Mouse (Mus musculus) heart, postnatal 25 days (tissue): ENCODE results near the gene Ttc21a. TPM values are rescaled to one million over a fixed set of nuclear protein-coding genes. Genes with fewer than 3 reads are reported as not detected.

Experiments
- DNase-seq: peaks from one replicate; pipeline ENCODE4 v3.0.0; 2022; ENCODE audit warnings: low spot score
- intact Hi-C: fragments of 180-260 bp; cut with DNase I; formaldehyde crosslinking; loops from one replicate; pipeline ENCODE4 v1.15.1; 2025
- total RNA-seq, 2 experiments: library from RNA; stranded (reverse); gene quantifications; 2 replicates each; pipeline ENCODE4 v1.2.3; 2021

Gene Ttc21a
- total RNA-seq, 2 experiments from 2014 or later, result not detected

DNA sequence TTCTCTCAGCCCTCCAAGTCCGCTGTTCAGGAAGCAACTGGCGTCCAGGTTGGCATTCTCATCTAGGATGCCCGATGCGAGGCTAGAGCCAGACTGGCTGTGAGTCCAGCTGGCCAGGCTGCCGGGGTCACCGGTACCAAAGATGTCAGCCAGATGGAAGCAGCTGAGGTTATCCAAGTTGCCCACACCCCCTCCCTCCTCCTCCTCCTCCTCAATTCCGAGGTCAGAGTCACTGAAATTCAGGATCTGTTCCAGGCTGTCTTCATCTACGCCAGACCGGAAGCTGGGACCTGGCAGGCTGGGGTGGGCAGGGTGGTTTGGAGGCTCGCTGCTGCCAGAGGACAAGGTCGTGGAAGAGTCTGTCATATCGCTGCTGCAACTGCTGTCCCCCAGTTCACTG is 35.2 kb downstream of the Ttc21a start:
- DNase-seq, result no peak
- intact Hi-C loops, result no loop called here

DNA sequence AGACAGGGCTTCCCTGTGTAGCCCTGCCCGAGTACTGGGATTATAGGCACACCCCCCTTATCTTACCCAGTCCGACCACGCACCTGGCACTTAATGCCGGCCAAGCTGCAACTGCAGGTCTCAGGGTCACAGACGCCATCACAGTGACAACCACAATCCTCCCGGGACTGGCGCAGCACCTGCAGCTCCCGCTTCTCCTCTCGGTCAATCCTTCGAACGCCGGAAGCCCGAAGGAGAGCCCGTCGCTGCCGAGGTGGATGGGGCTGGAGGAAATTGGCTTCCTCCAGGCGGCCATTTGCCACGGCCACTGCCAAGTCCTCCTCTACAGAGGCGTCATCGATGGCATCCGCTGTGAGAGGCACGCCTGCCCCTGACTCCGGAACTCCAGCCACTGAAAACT is 35.9 kb downstream of the Ttc21a start:
- intact Hi-C loops, result no loop called here
- DNase-seq, result no peak

DNA sequence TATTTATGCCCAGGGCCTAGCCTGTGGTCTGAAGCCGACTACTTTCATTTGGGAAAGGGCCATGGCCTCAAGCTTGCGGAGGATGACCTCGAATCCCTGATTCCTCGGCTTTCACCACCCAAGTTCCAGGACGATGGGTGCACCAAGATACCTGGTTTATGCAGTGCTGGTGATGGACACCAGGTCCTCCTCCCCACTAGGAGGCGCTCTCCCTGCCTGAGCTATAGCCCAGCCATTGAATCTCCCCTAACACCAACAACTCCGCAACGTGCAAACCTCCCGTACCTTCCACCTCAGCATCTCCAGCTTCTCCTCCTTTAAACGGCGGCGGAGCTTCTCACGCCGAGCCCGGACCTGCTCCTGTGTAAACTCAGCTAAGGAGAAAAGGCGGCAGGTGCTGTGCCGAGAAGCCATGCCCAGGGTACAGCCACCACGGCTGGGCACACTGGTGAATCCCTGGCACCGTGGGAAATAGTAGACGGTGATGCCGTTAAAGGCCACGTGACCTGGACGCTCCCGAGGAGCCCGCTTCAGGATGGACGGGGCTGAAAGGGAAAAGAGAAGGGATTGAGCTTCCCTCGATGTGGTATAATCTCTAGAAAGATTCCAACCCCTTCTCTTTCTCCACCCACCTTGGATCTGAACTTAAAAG is 36.6 kb downstream of the Ttc21a start:
- no peak for DNase-seq
- intact Hi-C loops, result no loop called here

DNA sequence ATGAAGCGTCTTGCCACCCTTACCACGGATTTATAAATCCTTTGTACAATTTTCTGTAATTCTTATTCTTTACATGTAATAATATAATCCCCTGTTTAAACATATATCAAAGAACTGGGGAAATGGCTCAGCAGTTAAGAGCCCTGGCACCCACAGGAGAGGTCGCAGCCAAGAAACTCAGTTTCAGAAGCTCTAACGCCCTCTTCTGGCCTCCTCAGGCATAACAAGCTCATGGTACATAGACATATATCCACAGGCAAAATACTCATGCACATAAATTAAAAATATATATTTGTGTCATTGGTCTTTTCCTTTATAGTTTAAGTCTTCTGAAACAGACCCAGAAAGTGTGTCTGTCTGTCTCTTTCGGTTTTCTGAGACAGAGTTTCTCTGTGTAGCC is 37.2 kb downstream of the Ttc21a start:
- intact Hi-C loops, result no loop called here
- DNase-seq, result no peak

DNA sequence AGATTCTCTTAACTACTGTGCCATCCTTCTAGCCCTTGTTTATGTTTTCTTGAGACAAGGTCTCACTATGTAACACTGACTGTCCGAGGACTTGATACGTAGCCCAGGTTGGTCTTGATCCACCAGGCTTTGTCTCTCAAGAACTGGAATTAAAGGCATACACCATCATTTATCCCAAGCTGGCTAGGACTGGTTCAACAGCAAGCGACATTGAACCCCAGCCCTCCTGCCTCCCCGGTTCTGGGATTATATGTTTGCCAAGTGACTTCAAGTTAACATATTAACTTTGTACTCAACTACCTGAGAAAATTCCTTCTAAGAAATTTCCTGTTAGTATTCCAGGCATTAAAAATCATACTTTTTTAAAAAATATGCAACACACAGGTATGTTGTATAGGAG is 37.9 kb downstream of the Ttc21a start:
- intact Hi-C loops, result no loop called here
- no peak for DNase-seq

DNA sequence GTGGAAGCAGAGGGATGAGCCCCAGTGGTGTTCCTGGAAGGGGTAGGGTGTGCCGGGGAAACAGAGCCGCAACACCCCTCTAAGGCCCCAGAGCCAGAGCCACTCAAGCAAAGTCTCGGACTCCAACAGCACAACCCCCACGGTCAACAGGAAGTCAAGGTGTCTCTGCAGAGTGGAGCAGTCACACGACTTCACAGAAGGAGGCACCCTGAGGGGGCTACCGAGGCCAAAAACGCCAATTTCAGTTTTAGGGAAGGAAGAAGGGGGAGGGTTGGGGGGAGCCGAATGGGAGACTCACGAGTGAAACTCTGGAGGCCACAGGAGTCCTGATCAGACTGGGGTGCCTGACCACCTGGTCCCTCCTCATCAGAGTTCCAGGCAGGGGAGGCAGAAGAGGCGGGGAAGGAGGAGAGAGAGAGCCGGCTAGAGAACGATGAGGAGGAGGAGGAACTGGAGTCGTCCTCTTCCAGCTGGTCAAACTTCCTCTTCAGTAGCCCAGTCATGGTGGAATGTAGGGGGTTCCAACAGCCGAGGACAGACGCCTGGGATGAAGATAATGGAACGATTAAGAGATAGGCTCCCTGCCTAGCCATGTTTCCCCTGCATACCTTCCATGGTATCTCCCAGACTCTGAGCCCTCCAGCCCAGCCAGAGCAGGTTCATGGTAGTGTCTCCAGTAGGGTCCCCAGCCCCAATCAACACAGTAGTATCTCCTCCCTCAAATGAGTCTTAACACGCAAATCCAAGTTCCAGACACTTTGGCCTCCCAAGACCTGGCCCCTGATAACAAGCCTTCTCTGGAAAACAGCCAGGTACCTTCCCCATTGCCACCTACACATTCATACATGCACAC is 39.5 kb downstream of the Ttc21a start:
- no peak for DNase-seq
- intact Hi-C loops, result no loop called here

DNA sequence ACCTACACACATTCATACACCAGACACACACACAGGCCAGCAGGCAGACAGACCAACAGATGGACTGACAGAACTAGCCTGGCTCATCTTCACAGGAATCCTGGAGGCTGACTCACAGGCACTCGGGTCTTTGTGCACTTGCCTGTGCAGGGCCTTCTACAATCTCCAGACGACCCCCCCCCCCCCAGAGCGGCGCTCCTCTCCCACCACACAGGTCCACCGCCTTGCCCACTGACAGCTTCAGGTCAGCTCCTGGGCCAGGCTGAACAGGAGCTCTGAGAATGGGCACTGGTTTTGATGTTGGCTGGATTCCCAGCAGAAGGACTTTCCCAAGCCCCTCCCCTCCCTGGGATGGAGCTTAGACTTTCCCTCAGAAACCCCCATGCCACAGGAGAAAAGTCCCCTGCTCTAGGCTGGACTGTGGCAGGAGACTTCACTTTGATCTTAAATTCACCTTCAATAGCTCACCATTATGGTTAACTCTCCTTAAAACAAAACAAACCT is 40.2 kb downstream of the Ttc21a start:
- DNase-seq, result no peak
- intact Hi-C loops, result no loop called here

DNA sequence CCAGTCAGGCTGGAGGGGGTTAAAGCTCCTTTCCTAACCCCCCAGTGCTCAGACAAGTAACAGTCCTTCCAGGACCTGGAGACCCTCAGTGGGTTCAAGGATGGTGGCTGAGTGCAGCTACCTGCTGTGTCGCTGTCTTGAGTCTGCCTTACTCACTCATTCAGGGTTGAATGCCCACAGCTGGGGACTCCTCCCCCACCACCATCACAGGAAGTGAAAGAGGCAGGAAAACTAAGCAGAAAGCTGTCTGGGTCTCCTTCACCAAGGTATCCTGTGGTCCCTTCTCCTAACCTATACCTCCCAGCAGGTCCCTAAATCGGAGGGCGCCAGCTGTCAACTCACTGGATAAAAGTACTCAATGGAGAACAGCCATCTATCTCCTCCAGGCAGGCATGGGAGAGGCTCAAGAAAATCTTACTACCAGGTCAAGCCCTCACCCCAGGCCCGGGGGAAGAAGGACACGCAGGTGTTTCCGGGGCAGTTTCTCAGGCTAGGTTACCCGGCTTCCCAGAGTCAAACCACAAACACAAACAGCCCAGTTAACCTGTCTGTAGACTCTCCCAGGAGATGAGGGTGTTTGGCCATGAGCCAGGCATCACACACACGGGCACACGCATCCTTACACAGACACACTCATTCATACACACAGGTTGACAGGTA is 40.9 kb downstream of the Ttc21a start:
- intact Hi-C loops, result no loop called here
- no peak for DNase-seq

DNA sequence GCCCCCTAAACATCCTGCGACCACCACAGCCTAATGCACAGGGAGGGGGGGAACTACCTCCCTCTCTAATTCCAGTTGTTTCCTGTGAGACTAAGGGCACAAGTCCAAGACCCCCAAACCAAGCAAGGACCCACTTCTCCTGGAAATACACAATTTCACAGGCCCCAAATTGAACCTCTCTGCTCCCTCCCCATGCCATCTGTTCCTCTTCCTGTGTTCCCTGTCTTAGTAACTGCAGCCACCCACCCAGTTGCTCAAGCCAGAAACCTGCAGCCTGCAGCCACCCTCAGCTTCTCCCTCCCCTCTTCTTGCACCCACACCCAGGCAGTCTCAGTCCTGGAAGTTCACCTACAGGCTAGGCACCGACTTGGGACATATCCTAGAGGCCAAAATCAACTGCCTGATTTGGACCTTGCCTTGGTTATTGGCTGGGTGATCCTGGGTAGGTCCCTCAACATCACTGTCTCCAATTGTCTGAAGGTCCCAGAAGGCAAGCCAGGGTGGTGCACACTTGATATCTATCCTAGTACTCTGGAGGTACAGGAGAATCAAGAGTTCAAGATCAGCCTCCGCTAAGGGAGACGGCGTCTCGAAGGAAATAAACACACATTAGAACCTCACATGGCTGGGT is 41.5 kb downstream of the Ttc21a start:
- no peak for DNase-seq
- intact Hi-C loops, result no loop called here

DNA sequence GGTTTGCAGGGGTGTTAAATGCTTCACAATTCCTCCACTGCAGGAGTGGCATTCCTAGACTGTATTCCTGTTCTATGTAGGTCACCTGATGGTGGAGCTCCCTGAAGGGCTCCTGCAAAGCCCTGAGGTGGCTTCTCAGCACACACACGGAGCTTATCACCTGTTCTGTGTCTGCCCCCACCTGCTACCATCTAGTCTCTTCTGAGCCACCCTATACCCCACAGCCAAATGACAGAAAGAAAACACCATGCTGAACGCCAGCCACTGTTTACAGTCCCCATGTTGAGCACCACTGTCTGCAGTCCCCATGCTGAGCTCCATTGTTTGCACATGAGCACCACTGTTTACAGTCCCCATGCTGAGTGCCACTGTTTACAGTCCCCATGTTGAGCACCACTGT is 42.3 kb downstream of the Ttc21a start:
- no peak for DNase-seq
- intact Hi-C loops, result no loop called here

DNA sequence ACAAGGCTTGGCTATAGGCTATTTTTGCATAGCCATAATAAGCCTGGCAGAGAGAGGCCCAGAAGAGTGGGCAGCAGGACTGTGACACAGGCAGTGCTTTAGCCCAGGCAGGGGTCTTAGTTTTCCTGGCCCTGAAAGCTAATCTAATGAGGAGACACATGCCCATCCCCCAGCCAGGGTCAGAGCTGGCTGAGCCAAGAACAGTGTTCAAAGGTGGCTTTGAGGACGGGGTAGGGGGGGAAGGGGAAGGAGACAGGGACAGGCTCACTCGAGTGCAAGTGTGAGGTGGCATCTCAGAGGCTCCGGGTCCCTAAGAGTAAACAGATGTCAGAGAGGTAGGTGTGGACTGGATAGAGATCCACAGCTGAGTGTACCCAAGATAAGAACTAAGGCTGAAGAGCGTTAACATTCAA is 43.4 kb downstream of the Ttc21a start:
- DNase-seq, result no peak
- intact Hi-C loops, result no loop called here

DNA sequence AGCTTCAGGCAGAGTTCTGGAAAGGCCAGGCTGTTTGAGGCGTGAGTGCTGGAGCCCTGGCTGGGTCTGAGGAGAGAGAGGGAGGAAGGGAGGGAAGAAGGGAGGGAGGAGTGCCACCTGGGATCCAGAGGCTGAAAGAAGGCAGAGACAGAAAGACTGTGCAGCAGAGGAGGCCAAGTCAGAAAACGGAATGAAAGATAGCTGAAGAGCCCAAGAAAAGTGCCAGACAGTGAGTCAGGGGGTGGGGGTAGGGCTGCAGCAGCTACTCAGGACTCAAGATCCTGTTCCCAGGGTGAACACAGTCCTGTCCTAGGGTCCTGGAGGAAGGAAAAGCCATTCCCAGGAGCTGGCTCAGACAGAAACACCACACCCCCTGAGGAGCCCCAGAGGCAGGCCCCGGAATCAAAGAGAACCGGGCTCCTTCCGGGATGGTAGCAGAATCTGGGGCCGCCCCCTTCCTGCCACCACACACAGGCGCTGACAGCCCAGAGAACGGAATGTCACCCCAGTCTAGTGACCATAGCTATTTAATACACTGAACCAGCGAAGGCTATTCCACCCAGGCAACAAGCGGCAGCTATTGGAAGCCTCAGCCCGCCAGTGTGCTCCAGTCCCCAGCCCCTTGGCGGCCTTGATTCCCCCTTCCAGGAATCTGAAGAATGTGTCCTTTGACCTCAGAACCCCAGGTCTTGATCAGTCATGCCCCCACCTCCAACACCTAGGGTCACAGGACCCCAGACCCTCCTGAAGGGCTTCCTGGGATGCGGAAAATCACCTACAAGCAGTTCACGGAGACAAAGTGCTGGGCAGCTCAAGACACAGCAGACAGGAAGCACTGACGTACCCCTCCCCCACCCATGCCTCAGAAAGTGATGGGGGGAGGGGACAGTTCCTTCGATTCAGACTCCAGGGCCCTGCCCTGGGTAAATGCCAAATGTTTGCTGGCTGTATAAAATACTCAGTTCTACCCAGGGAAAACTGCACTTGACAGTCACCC is 44.1 kb downstream of the Ttc21a start:
- DNase-seq, result peak; percentile 87
- intact Hi-C loops, result loop anchor here (2.0 kb wide), 2 partner anchors 17 to 29 kb away; no protein-coding TSS in a partner anchor

DNA sequence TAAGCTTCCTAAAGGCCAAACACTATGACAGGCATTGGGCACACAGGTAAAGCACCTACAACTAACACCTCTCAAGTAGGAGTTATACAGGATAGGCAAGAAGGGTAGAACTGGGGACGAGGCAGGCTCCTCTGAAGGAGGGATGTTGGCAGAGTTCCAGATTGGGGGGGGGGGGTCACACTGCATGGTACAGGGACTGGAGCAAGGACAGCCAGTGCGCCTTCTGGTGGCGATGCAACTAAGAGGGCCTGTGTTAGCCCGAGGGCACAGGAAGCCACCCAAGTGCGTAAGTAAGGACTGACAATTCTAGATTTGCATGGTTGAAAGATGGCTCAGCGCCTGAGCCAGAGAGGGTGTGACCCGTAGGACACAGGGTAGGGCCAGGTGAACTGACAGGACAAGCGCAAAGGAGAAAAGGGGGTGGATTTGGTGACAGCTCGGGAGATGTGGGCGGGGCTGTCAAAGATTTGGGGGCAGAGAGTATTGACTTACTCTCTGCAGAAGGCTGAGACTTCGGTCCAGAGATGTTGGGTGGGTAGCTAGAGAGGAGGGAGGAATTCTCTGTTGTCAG is 44.9 kb downstream of the Ttc21a start:
- intact Hi-C loops, result loop anchor here (2.0 kb wide), 2 partner anchors 18 to 28 kb away; no protein-coding TSS in a partner anchor
- DNase-seq, result peak; percentile 52

DNA sequence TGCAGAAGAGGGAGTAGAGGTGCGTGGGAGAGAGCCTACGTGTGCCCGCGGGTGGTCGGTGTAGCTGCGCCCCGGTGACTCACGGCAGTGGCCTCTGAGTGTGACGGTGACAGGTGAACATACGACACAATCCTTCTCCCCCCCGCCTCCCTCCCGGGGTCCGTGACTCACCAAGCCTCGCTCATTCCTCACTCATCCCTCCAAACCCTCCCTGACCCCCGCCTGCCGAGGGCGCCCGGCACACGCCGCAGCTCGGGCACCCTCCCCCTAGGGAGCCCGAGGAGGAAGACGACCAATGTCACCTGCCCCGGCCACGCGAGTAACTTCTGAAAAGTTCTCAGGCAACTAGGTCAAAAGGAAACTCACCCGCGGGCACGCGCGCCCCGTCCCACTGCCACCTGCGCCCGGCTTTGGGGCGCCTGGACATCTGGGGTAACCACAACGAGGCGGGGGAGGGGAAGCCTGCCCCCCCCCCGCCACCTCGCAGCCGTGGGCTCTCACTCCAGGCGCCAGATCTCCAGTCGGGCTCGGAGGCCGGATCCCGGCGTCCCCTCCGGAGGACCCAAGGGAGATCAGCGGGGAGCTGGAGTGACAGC is 45.6 kb downstream of the Ttc21a start:
- intact Hi-C loops, result loop anchor here (2.0 kb wide), 2 partner anchors 18 to 28 kb away; no protein-coding TSS in a partner anchor
- DNase-seq, result peak; percentile 53

DNA sequence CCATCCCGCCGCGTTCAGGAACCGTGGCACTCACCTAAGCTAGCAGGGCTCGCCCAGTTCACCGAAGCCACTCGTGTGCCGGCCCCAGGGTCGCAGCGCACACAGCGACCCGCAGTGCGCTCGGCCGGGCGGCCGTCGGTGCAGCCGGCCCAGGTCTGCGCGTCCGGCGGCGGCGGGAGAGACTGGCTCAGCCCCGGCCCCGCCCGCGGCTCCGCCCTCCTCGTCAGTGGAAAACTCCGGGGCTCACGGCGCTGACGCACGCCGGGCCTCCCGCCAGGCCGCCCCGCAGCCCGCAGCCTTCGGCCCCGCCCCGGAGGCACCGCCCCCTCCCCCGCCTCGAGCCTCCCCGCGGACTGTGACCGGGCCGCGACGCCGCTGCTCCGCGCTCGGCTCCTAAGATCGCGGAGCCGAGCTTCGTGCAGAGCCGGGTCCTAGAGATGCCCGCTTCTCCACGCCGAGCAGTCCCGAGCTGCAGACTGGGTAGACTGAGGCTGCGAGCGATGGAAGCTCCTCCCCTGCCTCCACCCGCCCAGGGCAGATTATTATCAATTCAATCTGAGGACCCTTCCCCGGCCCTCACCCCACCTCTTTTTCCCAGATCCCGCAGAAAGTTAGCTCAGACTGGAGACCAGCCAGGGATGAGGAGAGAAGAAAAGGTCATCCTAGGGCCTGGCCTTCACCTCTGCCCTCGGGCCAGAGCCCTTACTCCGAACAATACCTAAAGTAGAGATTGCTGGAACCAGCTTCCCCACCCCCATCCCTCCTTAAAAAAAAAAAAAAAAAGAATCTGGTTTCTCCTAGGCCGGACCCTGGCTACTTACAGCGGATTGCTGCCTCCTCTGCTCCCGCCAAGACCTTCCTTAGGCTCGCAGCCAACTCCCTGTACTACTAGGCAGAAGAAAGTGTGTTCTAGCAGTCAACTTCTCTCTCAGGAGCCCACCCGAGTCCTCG is 46.5 kb downstream of the Ttc21a start:
- intact Hi-C loops, result loop anchor here (2.0 kb wide), 3 partner anchors 17 to 27 kb away; no protein-coding TSS in a partner anchor
- peak; percentile 90 for DNase-seq

DNA sequence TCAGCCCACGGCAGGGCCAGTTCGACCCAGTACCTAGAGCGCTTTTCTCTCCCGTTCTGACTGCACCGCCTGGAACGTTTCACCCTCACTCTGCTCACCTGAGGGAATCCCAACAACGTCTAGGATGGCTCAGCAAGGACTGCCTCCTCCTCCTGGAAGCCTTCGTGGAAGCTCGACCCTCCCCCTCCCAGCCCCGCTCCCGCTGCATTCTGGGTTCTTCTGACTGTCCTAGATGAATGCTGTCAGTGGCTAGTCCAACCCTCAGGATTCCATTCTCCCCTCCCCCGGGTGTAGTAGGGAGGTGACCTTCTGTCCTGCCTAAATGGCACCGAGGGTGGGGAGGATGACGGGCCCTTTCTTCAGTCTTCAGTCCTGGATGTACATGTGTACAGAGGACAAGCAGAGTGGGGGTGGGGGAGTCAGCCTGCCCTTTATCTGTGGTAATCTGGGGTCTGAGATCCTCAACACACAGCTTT is 47.2 kb downstream of the Ttc21a start, which contains the start of gene Csrnp1:
Gene Csrnp1, minus strand, starts transcription at position 123 of the 476 bp plus-strand sequence.
- DNase-seq, result no peak
- intact Hi-C loops, result loop anchor here (2.0 kb wide), 1 partner anchor 16 kb away; no protein-coding TSS in a partner anchor
